Mouse (Mus musculus): Measurements from ENCODE around the gene Fbxo5. TPM values are rescaled to one million over a fixed set of nuclear protein-coding genes. Genes with fewer than 3 reads are reported as not detected.

The Fbxo5 gene
- 4.9 to 5.9 TPM (median 5.1 TPM) in 3 replicates for total RNA-seq (2017)

GRCm38 (mm10) chr10:5805243-5805730 lies at the start of gene Fbxo5:
Gene Fbxo5, minus strand, starts transcription at chr10:5805600.
- ATAC-seq (replicated peaks; ENCODE audit: insufficient number of reproducible peaks, low FRiP score, low TSS enrichment, poor library complexity, severe bottlenecking): peak; percentile 96

- ATAC-seq (replicated peaks; ENCODE audit: insufficient number of reproducible peaks, low FRiP score, low TSS enrichment, poor library complexity, severe bottlenecking): no peak
Observed at GRCm38 (mm10) chr10:5853290-5853868, 48.0 kb upstream of the Fbxo5 start.

DNA sequence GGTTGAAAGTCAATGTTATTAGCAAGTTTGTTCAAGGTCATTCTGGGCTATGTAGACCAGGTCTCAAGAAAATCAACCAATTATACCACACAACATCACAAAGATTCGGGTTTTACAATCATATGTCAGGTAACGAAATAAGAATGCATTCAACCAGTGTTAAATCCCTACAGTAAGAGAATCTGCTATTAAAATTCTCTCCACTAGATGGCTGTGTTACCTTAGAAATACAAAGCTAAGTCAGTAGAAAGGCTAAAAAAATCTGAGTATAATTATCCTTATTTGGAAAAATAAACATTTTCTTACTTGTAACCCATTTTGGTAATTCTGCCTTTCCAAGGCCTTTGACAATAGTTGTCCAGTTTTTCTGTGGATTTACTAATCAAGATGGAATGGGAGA lies 41.5 kb upstream of the Fbxo5 start:
- no peak for ATAC-seq (replicated peaks; ENCODE audit: insufficient number of reproducible peaks, low FRiP score, low TSS enrichment, poor library complexity, severe bottlenecking)

DNA sequence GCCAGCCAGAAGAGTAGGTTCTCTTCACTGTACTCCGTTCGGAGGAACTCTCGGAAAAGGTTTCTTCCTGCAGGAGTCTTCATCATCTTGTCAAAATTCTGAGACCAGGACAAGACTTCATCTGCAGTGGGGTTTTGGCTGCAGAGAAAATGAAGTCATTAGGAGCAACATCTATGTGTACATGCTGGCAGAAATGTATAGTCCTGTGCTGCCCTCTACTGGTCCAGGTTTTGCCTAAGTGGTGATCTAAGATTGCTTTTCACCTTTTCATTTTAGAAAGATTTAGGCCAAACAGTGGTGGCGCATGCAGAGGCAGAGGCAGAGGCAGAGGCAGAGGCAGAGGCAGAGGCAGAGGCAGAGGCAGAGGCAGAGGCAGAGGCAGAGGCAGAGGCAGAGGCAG lies 36.0 kb upstream of the Fbxo5 start:
- ATAC-seq (replicated peaks; ENCODE audit: insufficient number of reproducible peaks, low FRiP score, low TSS enrichment, poor library complexity, severe bottlenecking): no peak

GRCm38 (mm10) chr10:5826336-5827025 lies 21.1 kb upstream of the Fbxo5 start:
- ATAC-seq (replicated peaks; ENCODE audit: insufficient number of reproducible peaks, low FRiP score, low TSS enrichment, poor library complexity, severe bottlenecking): no peak

- peak; percentile 20; the same call in 1 of the 2 replicates for ATAC-seq (replicated peaks; ENCODE audit: insufficient number of reproducible peaks, low FRiP score, low TSS enrichment, poor library complexity, severe bottlenecking)
Observed at GRCm38 (mm10) chr10:5824779-5825178, 19.4 kb upstream of the Fbxo5 start.

- ATAC-seq (replicated peaks; ENCODE audit: insufficient number of reproducible peaks, low FRiP score, low TSS enrichment, poor library complexity, severe bottlenecking): peak; percentile 94
Observed at GRCm38 (mm10) chr10:5823740-5824491, 18.5 kb upstream of the Fbxo5 start, which contains the start of gene Mtrf1l. Gene Mtrf1l, minus strand, starts transcription at chr10:5823910.

GRCm38 (mm10) chr10:5823291-5823739 lies 17.9 kb upstream of the Fbxo5 start:
- no peak for ATAC-seq (replicated peaks; ENCODE audit: insufficient number of reproducible peaks, low FRiP score, low TSS enrichment, poor library complexity, severe bottlenecking)

- no peak for ATAC-seq (replicated peaks; ENCODE audit: insufficient number of reproducible peaks, low FRiP score, low TSS enrichment, poor library complexity, severe bottlenecking)
Observed at GRCm38 (mm10) chr10:5818772-5819171, 13.4 kb upstream of the Fbxo5 start.

DNA sequence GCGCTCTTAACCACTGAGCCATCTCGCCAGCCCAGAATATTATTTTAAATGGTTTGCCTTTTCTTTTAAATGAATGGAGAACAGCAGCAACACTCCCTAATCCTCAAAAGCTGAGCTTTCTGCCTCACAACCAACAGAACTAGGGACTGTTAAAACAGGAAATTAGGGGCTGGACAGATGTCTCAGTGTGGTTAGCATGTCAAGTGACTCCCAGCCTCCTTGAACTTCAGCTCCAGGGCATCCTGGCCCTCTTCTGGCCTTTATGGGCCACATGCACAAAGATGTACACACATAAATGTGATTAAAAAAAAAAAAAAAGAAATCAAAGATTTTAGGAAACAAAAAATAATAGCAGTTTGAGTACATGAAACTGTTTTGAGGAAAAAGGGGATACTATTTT lies 10.6 kb upstream of the Fbxo5 start:
- ATAC-seq (replicated peaks; ENCODE audit: insufficient number of reproducible peaks, low FRiP score, low TSS enrichment, poor library complexity, severe bottlenecking): no peak

GRCm38 (mm10) chr10:5813724-5814123 lies 8.3 kb upstream of the Fbxo5 start:
- ATAC-seq (replicated peaks; ENCODE audit: insufficient number of reproducible peaks, low FRiP score, low TSS enrichment, poor library complexity, severe bottlenecking): no peak

DNA sequence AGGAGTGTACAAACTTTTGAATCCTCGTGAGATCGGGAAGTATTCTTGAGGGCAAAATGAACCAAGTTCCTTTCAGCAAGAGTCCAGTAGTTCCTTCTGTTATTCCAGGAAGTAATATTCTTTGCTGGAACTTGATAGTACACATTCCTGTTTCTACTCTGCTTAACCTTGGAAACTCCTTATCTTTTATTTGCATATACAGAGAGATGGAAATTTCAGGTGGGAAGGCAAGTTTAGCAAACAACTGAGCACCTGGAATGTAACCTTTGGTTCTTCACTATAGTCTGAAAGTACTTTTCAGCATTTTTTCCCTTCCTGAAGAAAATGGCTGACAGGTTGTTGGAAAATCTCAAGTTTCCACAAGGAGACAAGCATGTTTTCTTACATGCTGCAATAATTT lies 2.3 kb upstream of the Fbxo5 start:
- ATAC-seq (replicated peaks; ENCODE audit: insufficient number of reproducible peaks, low FRiP score, low TSS enrichment, poor library complexity, severe bottlenecking): no peak

- ATAC-seq (replicated peaks; ENCODE audit: insufficient number of reproducible peaks, low FRiP score, low TSS enrichment, poor library complexity, severe bottlenecking): no peak
Observed at GRCm38 (mm10) chr10:5806996-5807395, 1.6 kb upstream of the Fbxo5 start.

- no peak for ATAC-seq (replicated peaks; ENCODE audit: insufficient number of reproducible peaks, low FRiP score, low TSS enrichment, poor library complexity, severe bottlenecking)
Observed at GRCm38 (mm10) chr10:5806416-5806815, 1.0 kb upstream of the Fbxo5 start.

DNA sequence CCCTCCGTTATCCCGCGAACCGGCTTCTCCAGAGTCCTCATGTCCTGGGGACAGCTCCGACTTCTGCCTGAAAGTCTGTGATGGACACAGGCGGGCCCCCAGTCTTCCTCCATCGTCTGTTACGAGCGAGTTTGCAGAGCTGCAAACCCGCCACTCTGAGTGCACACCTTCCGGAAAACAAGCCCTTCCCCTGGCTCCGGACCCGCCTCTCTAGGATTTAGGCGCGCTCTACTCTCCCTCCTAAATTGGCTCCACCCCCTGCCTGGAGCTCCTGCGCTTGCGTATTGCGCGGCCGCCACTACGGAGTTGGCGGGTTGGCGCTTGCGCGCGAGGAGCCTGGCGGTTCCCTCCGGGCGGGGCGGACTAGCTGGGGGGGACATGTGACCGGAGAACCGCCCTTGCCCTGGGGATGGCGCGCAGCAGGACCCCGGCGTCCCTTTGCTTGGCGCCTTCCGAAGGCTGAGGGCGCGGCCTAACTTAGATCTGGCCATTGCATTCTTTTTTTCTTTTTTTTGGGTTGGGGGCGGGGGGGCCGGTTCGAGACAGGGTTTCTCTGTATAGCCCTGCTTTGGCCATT lies 419 bp upstream of the Fbxo5 start:
- peak; percentile 89 for ATAC-seq (replicated peaks; ENCODE audit: insufficient number of reproducible peaks, low FRiP score, low TSS enrichment, poor library complexity, severe bottlenecking)

DNA sequence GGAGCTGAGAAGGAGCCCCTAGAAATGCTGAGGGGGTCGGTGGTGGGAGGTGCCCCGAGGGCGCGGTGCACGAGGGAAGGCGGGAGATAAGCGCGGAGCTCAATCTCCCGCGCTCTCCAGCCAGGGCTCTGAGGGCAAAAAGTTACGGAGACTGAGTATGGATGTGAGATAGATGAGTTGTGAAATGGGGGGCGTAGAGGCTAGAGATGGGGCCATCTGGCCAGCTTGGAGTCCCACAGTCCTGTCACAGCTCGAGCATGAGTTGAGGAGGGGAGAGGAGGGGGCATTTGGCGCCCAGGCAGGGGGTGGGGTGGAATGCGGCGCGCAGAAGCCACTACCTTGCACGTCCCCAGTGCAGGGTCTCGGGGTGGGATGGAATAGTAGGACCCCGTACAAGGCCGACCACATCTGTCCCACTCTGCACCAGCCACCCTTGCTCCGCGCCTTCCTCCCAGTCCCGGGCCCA lies 676 bp downstream of the Fbxo5 start:
- no peak for ATAC-seq (replicated peaks; ENCODE audit: insufficient number of reproducible peaks, low FRiP score, low TSS enrichment, poor library complexity, severe bottlenecking)

- ATAC-seq (replicated peaks; ENCODE audit: insufficient number of reproducible peaks, low FRiP score, low TSS enrichment, poor library complexity, severe bottlenecking): no peak
Observed at GRCm38 (mm10) chr10:5803739-5804138, 1.7 kb downstream of the Fbxo5 start.

- no peak for ATAC-seq (replicated peaks; ENCODE audit: insufficient number of reproducible peaks, low FRiP score, low TSS enrichment, poor library complexity, severe bottlenecking)
Observed at GRCm38 (mm10) chr10:5802866-5803265, 2.5 kb downstream of the Fbxo5 start.

- no peak for ATAC-seq (replicated peaks; ENCODE audit: insufficient number of reproducible peaks, low FRiP score, low TSS enrichment, poor library complexity, severe bottlenecking)
Observed at GRCm38 (mm10) chr10:5800490-5800889, 4.9 kb downstream of the Fbxo5 start.
